Mouse (Mus musculus): ENCODE data around the gene Ubqln4.

Ubqln4 gene

DNA sequence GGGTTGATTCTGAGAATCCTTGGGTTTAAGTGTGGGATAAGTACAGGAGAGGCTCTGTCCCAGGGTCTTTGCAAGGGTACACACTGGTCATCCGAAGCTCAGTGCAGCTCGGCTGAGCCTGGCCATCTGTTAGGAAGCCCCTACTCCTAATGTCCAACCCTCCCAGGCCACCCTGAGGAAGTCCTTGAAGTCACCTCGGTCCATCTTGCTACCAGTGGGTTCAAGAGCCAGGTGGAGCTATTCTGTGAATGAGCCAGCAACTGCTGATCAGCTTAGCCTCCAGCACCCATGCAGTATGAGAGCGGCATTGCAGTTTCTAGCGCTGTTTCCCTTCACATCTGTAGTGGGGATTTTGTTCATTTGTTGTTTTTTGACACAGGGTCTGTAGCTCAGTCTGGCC is 13.5 kb upstream of the Ubqln4 start:
- no peak for ATAC-seq (ENCODE audit: insufficient number of reproducible peaks, low FRiP score, low TSS enrichment)

GRCm38 (mm10) chr3:88541622-88542401 is 11.7 kb upstream of the Ubqln4 start:
- peak; percentile 56; the same call in 1 of the 2 replicates for ATAC-seq (ENCODE audit: insufficient number of reproducible peaks, low FRiP score, low TSS enrichment)

DNA sequence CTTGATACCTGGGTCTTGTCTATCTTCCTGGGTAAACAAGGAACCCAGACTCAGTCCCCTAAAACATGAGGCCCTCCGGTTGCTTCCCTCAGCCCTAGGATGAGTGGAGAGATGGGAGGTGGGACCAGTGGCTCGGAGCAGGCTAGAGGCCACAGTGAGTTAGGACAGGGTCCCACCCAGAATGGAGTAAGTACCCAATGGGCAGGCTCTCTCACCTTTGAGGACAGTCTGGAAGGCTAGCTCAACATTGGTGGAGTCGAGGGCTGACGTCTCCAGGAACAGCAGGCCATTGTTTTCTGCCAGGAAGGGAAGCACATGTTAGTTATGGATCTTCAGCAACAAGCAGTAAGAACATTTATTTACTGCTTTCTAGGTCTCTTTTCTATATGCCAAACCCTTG is 11.1 kb upstream of the Ubqln4 start:
- no peak for ATAC-seq (ENCODE audit: insufficient number of reproducible peaks, low FRiP score, low TSS enrichment)

- no peak for ATAC-seq (ENCODE audit: insufficient number of reproducible peaks, low FRiP score, low TSS enrichment)
These were observed 10.4 kb upstream of the Ubqln4 start for GRCm38 (mm10) chr3:88543174-88543573.

DNA sequence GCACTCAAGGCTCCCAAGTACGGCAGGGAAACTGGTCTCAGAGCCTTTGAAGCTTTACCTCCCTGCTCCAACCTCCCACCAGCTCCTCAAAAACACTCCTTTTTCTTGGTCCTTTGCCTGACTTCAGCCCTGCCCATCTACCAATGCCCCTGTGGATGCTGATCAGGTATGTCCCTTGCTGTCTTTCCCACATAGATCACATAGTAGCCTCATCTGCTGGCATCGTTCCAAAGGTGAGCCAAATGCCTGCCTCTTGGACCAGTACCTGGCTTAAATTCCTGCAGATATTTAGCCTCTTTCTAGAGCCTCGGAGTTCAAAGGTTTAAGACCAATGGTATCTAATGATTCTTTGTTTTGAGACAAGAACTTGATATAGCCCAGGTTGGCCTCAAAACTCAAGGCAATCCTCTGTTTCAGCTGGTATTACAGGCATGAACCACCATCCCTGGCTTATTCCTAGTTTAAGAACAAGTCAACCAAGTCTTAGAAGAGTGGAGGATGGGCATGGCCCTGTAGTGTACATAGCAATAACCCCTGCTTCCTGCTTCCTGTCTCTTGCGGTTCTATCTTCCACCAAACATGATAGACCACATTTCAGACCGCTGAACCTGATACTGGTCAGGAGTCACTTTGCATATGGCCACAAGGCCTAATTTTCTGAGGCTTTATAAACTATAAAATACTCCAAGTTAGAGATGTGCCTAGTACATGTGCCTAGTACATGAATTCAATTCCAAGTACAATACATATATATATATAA is 9.7 kb upstream of the Ubqln4 start:
- no peak for ATAC-seq (ENCODE audit: insufficient number of reproducible peaks, low FRiP score, low TSS enrichment)

DNA sequence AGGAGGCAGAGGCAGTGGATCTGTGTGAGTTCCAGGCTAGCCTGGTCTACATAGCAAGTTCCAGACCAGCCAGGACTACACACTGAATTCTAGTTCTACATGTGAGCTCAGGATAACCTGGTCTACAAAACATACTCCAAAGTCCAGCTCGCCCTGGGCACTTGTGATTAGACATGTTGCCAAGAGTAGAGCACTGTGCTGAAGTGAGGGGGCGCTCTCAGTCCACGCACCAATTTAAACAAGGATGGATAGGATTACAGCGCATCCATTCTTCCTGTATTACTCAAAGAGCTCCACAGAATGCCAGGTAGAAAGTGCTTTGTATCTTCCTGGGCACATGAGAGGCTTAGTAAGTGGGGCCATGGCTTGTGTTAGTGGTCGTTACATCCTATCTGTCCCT is 9.0 kb upstream of the Ubqln4 start:
- ATAC-seq (ENCODE audit: insufficient number of reproducible peaks, low FRiP score, low TSS enrichment), result no peak

DNA sequence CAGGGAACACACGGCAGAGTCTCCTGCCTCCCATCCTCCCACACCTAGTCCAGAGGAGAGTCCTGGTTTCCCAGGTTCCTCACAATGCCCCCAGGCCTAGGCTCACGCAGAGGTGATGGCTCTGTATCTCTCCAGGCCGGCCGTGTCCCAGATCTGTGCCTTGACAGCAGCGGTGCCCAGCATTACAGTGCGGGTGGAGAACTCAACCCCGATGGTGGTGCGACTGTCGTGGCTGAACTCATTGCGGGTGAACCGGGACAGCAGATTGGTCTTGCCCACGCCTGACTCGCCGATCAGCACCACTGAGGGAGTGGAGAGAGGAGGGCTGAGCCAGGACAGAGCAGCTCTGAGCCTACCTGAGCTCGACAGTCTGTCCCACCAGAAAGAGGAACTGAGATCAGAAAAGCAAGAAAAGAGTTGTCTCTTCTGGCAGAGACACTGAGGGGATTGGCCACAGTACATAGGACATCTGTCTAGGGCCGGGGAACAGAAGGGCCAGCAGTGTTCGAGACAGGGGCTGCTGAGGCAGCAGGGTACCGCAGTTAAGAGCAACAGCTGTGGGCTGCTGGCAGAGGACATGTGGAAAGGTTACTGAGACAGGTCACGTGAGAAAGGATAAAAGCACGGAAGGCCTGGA is 8.5 kb upstream of the Ubqln4 start:
- ATAC-seq (ENCODE audit: insufficient number of reproducible peaks, low FRiP score, low TSS enrichment), result no peak

- no peak for ATAC-seq (ENCODE audit: insufficient number of reproducible peaks, low FRiP score, low TSS enrichment)
These were observed 6.7 kb upstream of the Ubqln4 start for GRCm38 (mm10) chr3:88546674-88547418.

DNA sequence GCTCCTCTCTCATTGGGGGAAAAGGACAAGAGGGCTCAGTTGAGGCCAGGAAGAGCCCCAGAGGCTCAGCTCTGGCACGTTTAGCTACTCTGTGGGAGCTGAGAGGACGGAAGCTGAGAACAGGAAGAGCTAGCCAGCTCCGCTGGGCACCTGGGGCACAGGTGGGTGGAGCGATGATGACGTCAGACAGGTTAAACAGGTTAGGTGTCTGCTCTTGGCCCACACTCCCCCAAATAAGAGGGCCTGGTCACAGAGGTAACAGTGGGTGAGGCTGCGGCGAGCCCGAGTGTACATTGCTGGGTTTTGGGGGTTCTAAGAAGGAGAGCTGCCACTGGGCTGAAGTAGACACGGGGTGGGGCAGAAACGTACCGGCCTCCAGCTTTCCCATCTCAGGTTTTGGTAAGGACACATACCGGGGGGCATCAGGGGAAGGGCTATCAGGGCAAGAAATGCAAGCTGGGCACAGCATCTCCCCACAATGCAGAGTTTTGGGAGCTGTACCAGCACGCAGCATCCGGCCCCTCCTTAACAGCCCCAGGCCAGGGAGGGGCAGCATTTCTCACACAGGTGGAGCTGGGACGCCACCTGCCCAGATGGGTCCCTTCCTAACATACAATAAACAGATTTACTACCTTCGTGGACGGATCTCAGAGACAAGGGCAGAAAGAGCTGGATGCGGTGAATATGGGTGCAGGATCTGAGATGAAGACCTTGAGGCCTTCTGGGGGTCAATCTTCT is 5.2 kb upstream of the Ubqln4 start, which contains the start of gene Rab25:
TSS of gene Rab25 (minus strand) at position 121 of the 738 bp plus-strand sequence.
- no peak for ATAC-seq (ENCODE audit: insufficient number of reproducible peaks, low FRiP score, low TSS enrichment)

DNA sequence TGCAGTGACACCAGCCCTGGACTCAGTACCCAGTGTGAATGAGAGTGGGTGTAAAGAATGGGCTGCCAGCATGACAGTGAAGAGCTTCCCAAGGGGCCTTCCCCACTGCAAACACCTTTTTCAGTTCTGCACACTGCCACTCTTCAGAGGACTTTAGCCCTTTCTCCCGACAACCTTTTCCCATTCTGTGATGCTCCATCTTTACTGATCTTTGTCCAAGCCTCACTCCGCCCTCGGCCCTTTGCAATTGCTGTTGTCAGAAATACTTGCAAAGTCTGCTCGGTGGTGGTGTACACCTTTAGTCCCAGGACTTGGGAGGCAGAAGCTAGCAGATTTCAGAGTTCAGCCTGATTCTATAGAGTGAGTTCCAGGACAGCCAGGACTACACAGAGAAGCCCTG is 2.0 kb upstream of the Ubqln4 start:
- ATAC-seq (ENCODE audit: insufficient number of reproducible peaks, low FRiP score, low TSS enrichment), result no peak

DNA sequence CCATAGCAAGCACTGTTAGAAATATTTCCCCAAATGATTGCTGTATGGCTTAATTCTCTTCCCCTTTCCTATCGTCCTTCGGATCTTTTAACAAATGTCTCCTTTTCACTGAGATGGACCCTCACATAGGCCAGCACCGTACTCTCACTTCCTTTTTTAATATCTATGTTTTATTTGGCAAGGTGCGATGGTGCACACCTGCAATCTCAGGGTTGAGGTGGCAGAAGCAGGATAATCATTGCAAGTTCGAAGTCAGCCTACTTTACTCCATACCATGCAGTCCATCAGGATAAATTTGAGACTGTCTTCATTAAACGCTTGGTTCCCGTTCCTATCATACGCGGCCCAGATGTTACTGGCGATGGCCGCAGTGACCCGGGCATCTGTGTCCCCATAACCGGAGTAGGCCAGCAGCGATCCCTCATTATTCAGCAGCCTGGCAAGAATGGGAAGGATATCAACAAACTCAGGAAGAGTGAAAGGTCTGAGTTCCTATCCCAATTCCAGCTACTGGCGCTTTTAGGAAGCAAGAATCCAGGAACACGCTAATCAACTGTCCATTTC is 1.4 kb upstream of the Ubqln4 start:
- ATAC-seq (ENCODE audit: insufficient number of reproducible peaks, low FRiP score, low TSS enrichment), result no peak

DNA sequence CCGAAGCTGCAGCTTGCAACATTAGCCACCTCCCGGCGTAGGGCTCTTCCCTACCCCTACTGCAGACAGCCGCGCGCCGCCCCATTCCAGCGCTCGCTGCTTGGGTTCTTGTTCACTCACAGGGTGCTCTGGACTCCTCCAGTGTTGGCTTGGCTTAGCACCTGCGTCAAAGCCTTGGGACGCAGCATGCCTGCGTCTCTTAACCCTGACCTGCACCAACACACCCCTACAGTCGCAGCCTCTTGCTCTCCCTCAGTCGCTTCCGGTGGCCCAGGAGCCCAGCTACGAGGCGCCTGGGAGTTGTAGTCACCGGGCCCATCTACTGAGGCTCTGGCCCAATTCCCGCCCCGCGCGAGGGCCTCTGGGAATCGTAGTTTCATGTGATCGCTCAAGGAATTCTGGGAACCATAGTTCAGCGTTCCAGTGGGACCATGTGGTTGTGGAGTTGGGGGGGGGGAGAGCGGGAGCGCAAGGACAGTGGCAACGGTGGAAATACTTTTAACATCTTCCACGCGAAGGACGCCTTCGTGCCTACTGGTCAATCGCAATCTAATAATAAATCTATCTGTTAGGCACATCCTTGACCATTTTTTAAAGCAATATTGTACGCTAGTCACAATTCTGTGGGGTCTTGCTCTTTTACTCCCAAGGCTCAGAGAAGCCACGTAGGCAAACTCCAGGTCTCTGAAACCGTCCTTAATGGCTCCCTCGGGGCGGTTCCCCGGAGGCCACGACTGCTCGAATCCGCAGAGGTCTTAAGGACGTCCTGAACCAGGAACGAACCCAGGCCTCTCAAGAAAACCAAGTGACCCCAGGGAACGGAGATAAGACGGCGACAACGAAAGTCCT is 658 bp upstream of the Ubqln4 start, which contains the start of gene Lamtor2:
TSS of gene Lamtor2 (minus strand) at position 399 of the 849 bp plus-strand sequence.
- ATAC-seq (ENCODE audit: insufficient number of reproducible peaks, low FRiP score, low TSS enrichment), result peak; percentile 84

GRCm38 (mm10) chr3:88553880-88554586 is 475 bp downstream of the Ubqln4 start:
- ATAC-seq (ENCODE audit: insufficient number of reproducible peaks, low FRiP score, low TSS enrichment), result peak; percentile 12; the same call in 1 of the 2 replicates

DNA sequence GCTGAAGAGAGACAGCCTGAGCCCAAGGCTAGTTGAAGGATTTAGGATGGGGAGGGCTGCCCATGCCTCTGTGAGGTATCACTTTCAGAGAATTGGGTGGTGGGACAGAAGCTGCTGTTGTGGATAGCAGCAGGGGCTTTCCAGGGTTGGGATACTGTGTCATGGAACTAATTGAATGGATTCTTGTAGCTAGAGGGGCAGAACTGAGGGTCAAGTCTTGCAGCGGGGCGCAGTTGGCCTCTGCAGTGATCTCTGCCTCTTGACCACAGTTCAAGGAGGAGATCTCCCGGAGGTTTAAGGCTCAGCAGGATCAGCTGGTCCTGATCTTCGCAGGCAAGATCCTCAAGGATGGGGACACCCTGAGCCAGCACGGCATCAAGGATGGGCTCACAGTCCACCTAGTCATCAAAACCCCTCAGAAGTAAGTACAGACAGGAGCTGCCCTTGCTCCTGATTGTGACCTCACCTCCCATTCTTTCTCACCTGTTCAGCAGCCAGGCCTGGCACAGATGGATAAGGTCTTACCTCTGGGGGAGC is 1.6 kb downstream of the Ubqln4 start:
- ATAC-seq (ENCODE audit: insufficient number of reproducible peaks, low FRiP score, low TSS enrichment), result no peak

DNA sequence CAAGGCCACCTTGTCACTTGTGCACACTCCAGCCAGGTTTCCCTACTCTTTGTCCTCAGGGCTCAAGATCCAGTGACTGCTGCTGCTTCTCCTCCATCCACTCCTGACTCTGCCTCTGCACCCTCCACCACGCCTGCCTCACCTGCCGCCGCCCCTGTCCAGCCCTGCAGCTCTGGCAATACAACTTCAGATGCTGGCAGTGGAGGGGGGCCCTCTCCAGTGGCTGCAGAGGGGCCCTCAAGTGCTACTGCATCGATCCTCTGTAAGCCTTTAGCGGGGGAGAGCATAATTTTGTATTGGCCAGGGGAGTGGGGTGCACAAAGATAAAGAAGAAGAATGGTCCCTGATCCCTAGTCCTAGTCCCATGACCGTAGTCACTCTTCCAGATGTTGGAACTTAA is 2.2 kb downstream of the Ubqln4 start:
- ATAC-seq (ENCODE audit: insufficient number of reproducible peaks, low FRiP score, low TSS enrichment), result no peak

- ATAC-seq (ENCODE audit: insufficient number of reproducible peaks, low FRiP score, low TSS enrichment), result no peak
These were observed 3.1 kb downstream of the Ubqln4 start for GRCm38 (mm10) chr3:88556616-88557015.

GRCm38 (mm10) chr3:88559596-88559995 is 6.0 kb downstream of the Ubqln4 start:
- no peak for ATAC-seq (ENCODE audit: insufficient number of reproducible peaks, low FRiP score, low TSS enrichment)

DNA sequence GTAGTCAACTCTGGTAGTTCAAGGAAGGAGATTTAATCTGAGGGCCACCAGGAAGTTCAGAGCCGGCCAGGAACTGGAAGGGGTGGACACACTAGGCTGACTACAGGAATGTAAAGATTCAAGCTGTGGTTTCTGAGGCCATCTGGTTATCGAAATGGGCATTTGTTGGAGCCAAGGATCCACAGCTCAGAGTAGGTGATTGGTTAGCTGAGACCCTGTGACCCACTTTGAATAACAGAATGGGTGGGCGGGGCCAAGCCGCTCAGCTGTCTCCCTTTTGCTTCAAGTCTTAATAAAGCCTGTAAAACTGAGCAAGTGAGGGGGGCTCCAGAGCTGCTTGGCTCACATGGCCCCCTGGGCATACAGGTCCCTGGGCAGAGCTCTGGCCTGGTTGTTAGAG is 8.4 kb downstream of the Ubqln4 start:
- no peak for ATAC-seq (ENCODE audit: insufficient number of reproducible peaks, low FRiP score, low TSS enrichment)

Data from cerebellum, adult (tissue).